Mouse (Mus musculus): ENCODE data around the gene 4933434E20Rik. TPM values are rescaled to one million over a fixed set of nuclear protein-coding genes. Genes with fewer than 3 reads are reported as not detected.

4933434E20Rik gene
- total RNA-seq, 2 experiments from 2014 or later, result 60.6 to 67.1 TPM

DNA sequence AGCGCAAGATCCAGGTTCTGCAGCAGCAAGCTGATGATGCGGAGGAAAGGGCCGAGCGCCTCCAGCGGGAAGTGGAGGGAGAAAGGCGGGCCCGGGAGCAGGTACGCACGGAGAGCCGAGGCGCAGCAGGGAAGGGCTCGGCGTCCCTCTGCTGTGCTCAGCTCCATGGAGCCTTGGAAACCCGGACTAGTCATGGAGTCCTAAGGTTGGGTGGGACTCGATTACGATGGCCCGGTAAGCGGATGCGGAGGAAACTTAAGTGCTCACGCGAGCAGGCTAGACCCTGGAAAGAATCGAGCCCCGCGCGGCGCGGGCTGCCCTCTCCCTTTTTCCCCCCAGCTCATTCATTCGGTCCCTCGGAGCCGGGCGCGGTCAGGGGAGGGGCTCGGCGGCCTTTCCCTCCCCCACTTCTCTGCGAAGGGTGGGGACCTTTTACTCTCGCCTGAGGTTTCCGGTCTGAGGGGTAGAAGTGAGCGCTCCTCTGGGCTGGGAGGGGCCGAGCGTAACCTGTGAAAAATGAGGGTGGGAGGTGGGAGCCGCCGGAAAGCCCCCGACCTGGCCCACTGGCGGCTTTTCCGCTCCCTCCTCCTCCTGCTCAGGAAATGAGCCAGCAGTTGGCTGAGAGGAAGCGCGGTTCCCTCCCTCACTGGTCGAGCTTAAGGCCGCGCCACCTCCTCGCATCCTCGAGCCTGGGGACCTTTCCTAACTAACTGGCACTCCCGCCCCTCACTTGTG, 28.5 kb downstream of the 4933434E20Rik start:
- peak; percentile 72 to 74 for DNase-seq
- intact Hi-C loops (cut with DNase I), result loop anchor here (2.0 to 10.0 kb wide), 5 partner anchors 27 to 303 kb away; partner anchors contain the start of genes Rab13, Rps27 and Ubap2l

DNA sequence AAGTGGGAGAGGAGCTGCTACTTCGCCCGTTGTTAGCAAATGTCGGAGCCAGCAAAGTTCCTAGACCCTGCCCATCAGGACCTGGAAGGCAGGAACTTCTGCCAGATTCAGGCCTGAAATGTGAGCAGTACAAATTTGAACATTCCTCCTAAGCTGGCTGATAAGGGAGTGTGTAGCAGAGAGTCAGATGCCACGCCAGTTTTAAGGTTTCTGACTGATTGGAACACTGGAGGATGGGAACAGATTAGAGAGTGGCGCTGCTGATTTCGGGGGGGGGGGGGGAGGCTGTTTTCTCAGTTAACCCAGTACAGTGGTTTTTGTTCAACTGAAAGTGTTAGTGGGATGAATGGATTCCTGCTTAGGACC, 29.0 kb downstream of the 4933434E20Rik start:
- intact Hi-C loops (cut with DNase I), result loop anchor here (5.0 kb wide), 1 partner anchor 132 kb away; the partner anchor contains the start of genes Rab13 and Rps27
- no peak for DNase-seq

DNA sequence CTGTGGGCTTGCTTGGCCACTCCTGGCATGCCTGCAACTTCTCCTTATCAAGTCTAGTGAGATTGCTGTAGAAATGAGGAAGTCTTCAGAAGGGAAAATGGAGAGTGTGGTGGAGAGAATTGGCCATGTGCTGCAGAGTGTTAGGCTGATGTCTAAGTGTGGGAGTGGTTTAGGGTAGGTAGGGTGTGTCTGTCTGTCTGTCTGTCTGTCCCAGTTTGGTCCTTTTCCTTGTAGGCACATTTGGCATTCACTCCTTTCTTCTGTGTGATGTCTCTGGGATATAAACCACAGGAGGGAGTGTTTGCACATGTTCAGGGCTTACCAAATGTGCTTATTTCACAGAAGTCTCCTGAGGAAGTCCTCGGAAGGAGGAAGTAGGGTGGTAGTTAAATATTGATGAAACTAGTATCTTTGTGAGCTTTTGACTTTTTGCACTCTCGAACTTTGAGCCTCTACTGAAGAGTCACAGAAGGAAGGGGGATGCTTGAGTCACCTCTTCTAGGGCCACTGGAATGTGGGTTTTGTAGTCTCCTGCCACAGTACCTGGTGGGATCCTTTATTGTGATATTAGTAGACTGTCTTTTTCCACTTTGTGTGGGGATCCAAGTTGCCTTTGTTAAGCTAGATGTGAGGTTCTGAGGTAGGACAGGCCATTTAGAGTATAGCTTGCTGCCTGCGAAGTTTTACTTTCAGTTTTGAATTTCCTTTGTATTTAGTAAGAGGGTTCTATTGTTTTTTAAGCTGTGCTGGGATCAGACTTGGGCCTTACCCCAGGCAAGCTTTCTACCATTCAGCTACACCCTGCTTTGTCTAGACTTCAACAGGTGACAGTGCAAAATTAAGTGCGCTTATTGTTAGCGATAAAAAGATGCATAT, 30.2 kb downstream of the 4933434E20Rik start:
- intact Hi-C loops (cut with DNase I), result loop anchor here (5.0 kb wide), 1 partner anchor 131 kb away; the partner anchor contains the start of genes Rab13 and Rps27
- DNase-seq, result no peak

DNA sequence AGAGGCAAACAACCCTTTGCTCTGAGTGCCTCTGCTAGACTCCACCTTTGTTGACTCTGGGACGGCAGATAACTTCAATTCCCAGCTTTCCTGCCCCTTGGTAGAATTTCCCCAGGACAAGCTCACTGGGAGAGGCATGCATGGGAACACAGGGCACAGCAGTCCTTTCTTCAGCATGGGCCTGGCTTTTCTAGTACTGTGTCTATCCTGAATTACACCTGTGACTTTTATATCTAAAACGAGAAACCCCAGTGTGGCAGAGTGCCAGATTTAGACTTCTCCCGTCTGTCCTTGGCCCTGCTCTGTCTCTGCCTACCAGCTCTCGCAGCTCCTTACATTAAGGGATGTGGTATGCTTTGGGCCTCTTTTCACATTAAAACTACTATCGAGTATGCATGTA, 31.6 kb downstream of the 4933434E20Rik start:
- no peak for DNase-seq
- intact Hi-C loops (cut with DNase I), result loop anchor here (5.0 kb wide), 1 partner anchor 129 kb away; the partner anchor contains the start of genes Rab13 and Rps27

DNA sequence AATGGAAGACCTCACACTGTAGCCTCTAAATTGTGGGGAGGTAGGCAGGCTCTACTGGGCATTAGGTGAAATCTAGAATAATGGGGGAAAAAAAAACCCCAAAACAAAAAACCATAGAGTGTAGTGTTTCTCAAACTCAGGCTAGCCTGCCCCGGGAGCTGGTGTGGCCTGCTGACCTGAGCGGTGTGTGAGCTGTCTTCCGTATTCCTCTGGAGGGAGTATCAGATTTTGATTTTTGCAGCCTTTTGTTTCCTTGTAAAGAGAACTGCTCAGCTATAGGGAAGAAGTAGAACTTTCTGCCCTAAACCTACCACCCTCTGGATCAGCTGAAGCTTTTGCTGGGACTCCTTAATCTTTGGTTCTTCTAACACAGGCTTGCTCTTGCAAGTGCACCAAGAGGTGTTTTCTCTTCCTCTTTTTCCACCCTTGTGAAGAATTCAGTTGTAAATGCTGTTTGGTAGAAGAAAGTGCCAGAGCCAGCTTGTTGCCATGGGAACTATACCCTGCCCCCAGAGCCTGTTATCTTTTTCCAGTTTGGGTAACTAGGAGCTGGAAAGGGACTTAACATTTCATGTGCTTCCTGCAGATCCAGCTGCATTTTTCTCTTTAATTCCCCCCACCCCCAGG, 32.4 kb downstream of the 4933434E20Rik start:
- DNase-seq, result no peak
- intact Hi-C loops (cut with DNase I), result loop anchor here (5.0 kb wide), 1 partner anchor 128 kb away; the partner anchor contains the start of genes Rab13 and Rps27

DNA sequence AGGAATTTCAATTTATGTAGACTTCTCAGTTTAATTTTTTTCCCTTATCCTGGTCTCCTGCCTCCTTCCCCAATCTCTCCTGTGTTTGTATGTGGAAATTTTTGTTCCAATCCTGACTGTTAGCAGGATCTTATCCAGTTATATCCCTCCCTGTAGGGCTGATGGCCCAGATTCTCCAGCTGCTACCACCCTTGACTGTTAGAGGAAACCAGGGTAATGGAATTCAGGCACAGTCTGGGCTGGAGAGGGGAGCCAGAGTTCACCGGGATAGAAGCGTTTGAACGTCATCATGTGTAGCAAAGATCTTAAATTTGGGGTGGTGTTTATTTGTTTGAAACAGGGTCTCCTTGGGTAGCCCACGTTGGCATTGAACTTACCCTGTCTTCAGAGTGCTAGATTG, 33.4 kb downstream of the 4933434E20Rik start:
- intact Hi-C loops (cut with DNase I), result loop anchor here (5.0 kb wide), 1 partner anchor 128 kb away; the partner anchor contains the start of genes Rab13 and Rps27
- DNase-seq, result peak in 1 of 2 experiments; percentile 31

DNA sequence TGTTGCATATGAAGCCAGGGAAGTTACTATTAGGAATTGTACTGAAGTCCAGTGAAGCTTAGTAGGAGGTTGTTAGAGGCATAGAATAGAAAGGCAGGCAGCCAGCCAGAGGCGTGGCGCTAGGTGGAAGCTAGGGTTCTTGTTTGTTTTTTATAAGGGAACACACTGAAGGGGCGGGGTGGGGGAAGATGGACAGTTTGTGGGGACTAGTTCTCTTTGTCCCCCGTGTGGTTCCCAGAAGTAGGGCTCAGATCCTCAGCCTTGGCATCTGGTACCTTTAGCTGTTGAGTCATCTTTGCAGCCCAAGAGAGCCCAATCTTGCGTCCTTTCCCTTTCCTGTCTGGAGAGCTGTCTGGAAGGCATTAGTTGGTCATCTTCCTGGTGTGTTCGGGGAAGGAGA, 33.8 kb downstream of the 4933434E20Rik start:
- intact Hi-C loops (cut with DNase I), result no loop called here
- peak; percentile 29 for DNase-seq

DNA sequence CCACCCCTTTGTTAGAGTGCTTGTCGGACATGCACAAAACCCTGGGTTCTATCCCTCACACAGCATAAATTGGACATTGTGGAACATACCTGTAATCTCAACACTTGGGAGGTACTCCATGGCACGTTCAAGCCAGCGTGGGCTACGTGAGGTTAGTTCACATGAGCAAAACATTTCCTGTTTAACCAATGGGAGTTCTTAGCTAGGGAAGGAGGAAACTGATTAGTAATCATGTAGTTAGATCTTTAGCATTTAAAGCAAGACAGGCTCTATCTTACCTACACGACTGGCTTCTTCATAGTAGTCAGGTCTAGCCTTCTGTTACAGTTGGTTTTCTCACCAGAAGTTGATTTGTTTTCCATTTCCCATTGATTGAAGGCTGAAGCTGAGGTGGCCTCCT, 34.6 kb downstream of the 4933434E20Rik start:
- intact Hi-C loops (cut with DNase I), result no loop called here
- no peak for DNase-seq

DNA sequence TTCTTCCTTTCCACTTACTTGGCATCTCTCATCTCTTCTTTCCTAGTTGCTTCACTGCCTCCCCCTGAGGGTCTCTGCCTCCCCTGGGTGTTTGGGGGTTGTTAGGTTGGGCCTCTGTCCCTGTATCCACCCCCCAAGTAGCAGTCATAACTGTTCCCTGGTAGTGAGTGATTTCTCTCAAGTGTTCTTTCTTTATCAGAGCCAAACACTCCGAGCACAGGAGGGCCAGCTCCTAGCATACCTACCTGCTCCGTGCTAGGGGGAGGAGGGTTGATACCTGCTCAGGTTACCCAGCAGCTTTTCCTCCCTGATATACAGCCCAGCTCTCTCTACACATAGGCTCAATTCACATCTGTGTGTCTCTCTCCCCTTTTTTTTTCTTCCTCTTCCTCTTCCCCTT, 37.2 kb downstream of the 4933434E20Rik start:
- intact Hi-C loops (cut with DNase I), result no loop called here

DNA sequence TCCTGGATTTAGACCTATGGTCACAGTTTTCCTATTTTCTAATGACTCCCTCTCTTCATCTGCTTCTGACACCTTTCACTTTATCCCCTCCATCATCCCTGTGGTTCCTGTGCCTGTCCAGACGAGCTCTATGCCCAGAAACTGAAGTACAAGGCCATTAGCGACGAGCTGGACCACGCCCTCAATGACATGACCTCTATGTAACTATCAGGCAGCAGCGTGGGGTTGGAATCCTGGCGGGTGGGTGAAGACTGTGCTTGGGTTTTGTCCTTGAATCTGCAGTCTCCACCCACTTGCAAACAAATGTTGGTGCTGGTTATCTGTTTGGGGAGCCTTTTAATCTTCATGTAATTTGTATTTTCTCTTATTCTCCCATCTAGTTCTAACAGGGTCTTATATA, 39.5 kb downstream of the 4933434E20Rik start:
- intact Hi-C loops (cut with DNase I), result no loop called here
- DNase-seq, result no peak

More for the DNA sequence above, 37.2 kb downstream of the 4933434E20Rik start:
- DNase-seq, result no peak

DNA sequence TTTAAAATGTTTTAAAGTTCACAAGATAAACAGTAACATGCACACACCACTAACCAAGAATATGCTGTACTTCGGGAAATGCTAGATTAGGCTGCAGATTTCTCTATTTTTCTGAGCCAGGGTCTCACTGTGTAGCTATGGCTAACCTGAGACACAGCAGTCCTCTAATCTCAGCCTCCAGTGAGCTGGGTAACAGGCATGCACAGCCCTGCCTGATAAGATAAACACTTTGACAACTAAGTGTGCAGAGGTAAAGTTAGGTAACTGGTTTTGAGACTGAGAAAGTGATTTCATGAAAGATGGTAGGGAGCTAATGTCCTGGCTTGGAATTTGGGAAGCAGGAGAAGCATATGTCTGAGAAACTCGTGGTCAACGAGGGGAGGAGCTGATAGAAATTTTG, 43.0 kb downstream of the 4933434E20Rik start:
- intact Hi-C loops (cut with DNase I), result no loop called here

DNA sequence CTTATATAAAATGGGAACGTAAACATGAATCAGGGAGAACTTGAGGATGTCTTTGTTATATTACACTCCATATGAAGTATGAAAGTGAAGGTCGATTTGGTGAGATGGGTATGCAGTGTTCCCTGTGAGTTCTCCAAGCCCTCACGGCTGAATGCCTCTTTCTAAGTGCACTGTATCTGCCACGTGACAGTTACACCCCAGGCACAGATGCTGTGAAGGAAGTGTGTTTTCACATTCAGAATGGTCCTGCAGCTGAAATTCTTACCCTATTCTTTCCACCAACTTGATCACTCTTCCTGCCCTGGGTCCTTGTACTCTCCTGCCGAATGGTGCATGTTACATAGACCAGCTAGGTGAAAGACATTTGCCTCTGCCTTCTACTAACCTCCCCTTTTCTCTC, 46.5 kb downstream of the 4933434E20Rik start:
- no peak for DNase-seq
- intact Hi-C loops (cut with DNase I), result no loop called here

More for the DNA sequence above, 43.0 kb downstream of the 4933434E20Rik start:
- no peak for DNase-seq

DNA sequence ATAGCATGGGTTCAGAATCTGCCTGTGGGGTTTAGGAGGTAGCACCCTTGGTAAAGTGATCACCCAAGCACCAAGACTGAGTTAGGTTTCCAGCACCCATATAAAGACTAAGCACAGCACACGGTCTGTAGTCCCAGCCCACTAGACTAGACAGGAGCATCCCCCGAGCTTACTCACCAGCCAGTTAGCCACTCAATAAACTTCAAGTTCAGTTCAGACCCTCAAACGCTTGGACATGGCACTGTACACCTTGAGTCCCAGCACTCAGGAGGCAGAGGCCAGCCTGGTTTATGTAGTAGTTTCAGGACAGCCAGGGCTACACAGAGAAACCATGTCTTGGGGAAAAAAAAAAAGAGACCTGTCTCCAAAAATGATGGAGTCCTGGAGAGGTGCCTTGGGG, 49.6 kb downstream of the 4933434E20Rik start:
- no peak for DNase-seq
- intact Hi-C loops (cut with DNase I), result no loop called here

DNA sequence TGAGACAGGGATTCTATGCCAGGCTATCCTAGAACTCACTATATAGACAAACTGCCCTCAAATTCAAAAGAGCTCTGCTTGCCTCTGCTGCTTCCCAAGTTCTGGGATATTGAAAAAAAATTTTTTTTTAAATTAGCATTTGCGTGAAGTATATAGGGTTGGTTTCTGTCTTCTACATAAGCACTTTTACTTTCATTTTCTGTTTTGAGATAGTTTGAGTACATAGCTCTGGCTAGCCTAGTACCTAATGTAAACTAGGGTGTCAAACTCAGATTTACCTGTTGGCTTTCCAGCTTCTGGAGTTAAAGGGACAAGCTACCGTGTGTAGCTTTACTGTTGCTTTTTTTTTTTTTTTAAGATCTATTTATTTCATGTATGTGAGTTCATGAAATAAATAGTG, 50.2 kb downstream of the 4933434E20Rik start:
- intact Hi-C loops (cut with DNase I), result no loop called here
- DNase-seq, result no peak

DNA sequence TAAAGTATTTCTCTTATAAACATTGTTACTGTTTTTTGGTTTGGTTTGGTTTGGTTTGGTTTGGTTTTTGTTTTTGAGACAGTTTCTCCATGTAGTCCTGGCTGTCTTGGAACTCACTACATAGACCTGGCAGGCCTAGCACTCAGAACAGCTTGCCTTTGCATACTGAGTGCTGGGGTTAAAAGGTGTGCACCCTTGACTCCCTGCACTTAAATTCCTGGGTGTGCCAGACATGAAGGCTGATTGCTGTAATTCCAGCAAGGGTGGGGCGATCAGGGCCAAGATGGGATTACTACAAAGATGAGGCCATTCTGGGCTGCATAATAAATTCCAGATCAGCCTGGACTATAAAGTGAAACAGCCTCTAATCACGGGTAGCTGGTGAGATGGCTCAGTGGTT, 50.8 kb downstream of the 4933434E20Rik start:
- intact Hi-C loops (cut with DNase I), result no loop called here
- no peak for DNase-seq

DNA sequence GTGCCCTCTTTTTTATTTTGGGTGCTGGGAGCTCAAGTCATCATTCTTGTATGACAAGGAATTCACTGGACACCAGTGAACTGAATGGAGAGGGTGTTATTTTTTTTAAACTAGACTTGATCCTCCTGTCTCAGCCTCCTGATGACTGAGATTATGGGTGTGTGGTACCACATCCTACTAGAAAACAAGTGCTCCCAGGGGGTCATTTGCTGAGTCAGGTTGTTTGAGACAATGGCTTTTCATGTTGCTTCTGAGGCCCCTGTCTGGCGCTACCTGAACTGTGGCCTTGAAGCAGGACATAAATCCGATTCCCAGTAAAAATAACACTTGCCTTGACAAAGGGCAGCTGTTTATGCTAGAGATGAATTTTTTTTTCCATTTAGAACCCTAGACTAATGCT, 51.7 kb downstream of the 4933434E20Rik start:
- intact Hi-C loops (cut with DNase I), result no loop called here

DNA sequence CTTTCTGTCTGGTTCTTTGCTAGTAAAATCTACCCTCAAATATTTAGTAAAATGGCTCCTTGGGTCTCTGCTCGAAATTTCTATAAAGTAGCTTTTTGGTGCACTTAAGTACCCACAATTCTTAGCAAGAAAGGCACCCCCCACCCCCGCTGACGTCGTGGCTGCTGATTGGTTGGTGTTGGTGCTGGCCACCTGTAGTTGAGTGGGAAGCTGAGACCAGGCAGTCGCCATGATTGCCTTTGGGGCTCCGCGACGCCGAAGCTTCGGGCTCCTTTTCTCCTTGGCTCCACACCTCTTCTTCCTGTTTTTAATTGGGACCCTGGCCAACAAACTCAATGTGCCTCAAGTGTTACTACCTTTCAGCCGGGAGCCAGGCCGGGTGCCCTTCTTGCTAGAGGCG, 52.5 kb downstream of the 4933434E20Rik start, which contains the start of gene Nup210l:
Gene Nup210l, plus strand, starts transcription at position 195 of the 400 bp plus-strand sequence.
- DNase-seq, result no peak
- intact Hi-C loops (cut with DNase I), result no loop called here

More for the DNA sequence above, 51.7 kb downstream of the 4933434E20Rik start:
- DNase-seq, result no peak

DNA sequence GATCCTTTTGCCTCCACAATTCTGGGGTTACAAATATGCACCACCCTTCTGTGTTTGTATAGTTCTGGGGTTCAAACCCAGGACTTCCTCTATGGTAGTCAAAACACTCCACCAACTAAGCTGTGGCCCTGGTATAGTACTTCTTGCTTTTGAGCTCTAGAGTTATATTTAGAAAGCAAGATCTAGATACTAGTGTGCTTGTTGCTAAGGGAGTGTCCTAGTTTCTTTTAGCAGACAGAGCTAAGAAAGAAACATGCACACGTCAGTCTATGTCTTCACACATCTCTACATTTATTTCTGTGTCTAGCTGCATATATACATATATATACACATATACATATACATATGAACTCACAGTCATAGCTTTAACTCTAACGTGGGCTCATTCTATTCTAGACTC, 60.3 kb downstream of the 4933434E20Rik start:
- intact Hi-C loops (cut with DNase I), result no loop called here
- no peak for DNase-seq

DNA sequence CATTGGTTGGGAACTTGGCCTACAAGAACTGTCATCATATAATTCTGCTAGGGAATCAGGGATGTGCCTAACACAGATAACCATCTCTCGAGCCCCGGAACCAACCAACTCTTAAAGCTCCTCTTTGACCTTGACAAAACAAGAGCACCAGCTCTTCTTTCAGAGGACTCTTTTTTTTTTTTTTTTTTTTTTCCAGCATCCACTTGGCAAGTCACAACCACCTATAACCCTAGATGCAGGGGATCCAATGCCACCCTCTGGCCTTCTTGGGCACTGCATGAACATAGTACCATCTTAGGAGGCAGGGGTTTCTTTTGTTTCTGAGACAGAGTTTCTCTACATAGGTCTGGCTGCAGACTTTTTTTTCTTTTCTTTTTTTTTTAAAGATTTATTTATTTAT, 62.9 kb downstream of the 4933434E20Rik start:
- DNase-seq, result no peak
- intact Hi-C loops (cut with DNase I), result no loop called here

DNA sequence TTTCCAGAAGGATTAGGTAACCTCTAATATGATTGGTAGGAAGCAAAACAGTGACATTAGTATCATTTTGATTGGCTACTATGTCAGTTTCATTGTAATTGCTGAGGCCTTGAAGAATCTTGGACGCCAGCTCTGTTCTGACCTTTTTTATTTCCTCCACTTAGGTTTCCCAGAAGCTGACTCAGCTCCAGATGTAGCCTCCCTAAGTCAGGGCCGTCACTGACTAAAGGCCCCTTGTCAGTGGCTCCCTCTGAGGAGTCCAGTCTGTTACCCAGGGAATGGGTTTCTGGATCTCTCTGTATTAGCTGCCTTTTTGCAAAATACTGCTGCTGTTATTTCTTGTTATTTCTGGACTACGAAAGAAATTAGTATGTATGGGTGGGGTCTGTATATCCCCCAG, 64.1 kb downstream of the 4933434E20Rik start:
- no peak for DNase-seq
- intact Hi-C loops (cut with DNase I), result no loop called here

All from heart, postnatal 14 days (tissue).